Mouse (Mus musculus): ENCODE measurements around the gene Zcchc24. TPM values are rescaled to one million over a fixed set of nuclear protein-coding genes. Genes with fewer than 3 reads are reported as not detected.

Gene Zcchc24
- polyA plus RNA-seq (2012; rRNA removed; ENCODE audit: low replicate concordance): 8.3 and 9.9 TPM in 2 replicates

GRCm38 (mm10) chr14:25768915-25769625 lies at the start of gene Zcchc24:
Gene Zcchc24, minus strand, starts transcription at chr14:25769039.

GRCm38 (mm10) chr14:25693888-25694568 lies 74.8 kb downstream of the Zcchc24 start, which contains the start of gene Ppif:
Gene Ppif, plus strand, starts transcription at chr14:25694154.

Other genes with a start within 250 kb of the Zcchc24 start
- gene Ppif, start 74.9 kb downstream of the Zcchc24 start, polyA plus RNA-seq (2012; rRNA removed; ENCODE audit: low replicate concordance): 146 and 186 TPM in 2 replicates
- gene Anxa11, start 73.1 kb upstream of the Zcchc24 start, polyA plus RNA-seq (2012; rRNA removed; ENCODE audit: low replicate concordance): 155 and 185 TPM in 2 replicates
- not detected in 2 replicates for gene Plac9a, start 134.1 kb upstream of the Zcchc24 start, polyA plus RNA-seq (2012; rRNA removed; ENCODE audit: low replicate concordance)
- 9.5 and 17.0 TPM in 2 replicates for gene Tmem254a, start 158.6 kb upstream of the Zcchc24 start, polyA plus RNA-seq (2012; rRNA removed; ENCODE audit: low replicate concordance)
- 0.07 TPM in 1 of 2 replicates, not detected in the other for gene Cphx1, start 169.3 kb upstream of the Zcchc24 start, polyA plus RNA-seq (2012; rRNA removed; ENCODE audit: low replicate concordance)
- 0.13 and 0.39 TPM in 2 replicates for gene Duxbl1, start 209.5 kb upstream of the Zcchc24 start, polyA plus RNA-seq (2012; rRNA removed; ENCODE audit: low replicate concordance)